Mouse (Mus musculus) kidney, adult 2 months (tissue): ENCODE data around the gene Zbtb20. TPM values are rescaled to one million over a fixed set of nuclear protein-coding genes. Genes with fewer than 3 reads are reported as not detected.

Source experiments
- DNase-seq: peaks from one replicate; pipeline ENCODE4 v3.0.0; 2021
- H3K27ac ChIP-seq: fragments of 200-500 bp; 2 replicates; pipeline ENCODE4 v1.5.1; 2012; ENCODE audit warnings: low read depth, low read length, control low read depth, inconsistent platforms; ENCODE audit not compliant: insufficient read depth
- H3K27me3 ChIP-seq: fragments of 200-500 bp; replicated peaks from 2 replicates; pipeline ENCODE4 v1.6.1; 2012; ENCODE audit warnings: mild to moderate bottlenecking, moderate library complexity, low read length, inconsistent platforms; ENCODE audit not compliant: control insufficient read depth, insufficient read depth
- H3K36me3 ChIP-seq: fragments of 200-500 bp; 2 replicates; pipeline ENCODE4 v1.6.1; 2012; ENCODE audit warnings: mild to moderate bottlenecking, moderate library complexity, low read length, inconsistent platforms; ENCODE audit not compliant: control insufficient read depth, insufficient read depth
- H3K4me1 ChIP-seq: fragments of 200-500 bp; 2 replicates; pipeline ENCODE4 v1.6.1; 2011; ENCODE audit warnings: low read length; ENCODE audit not compliant: control insufficient read depth, insufficient read depth
- H3K4me3 ChIP-seq: fragments of 200-500 bp; 2 replicates; pipeline ENCODE4 v1.5.1; 2011; ENCODE audit warnings: mild to moderate bottlenecking, low read depth, low read length, control low read depth; ENCODE audit not compliant: insufficient read depth
- CTCF ChIP-seq: fragments of 200-500 bp; conservative IDR thresholded peaks from 2 replicates; pipeline ENCODE4 v1.5.1; 2011; ENCODE audit warnings: low read depth, mild to moderate bottlenecking, control low read depth, low read length, moderate library complexity, mixed read lengths; ENCODE audit not compliant: insufficient read depth, insufficient read length
- POLR2A ChIP-seq: fragments of 200-500 bp; IDR thresholded peaks from one replicate; pipeline ENCODE4 v1.6.1; 2011; ENCODE audit warnings: low read depth, low read length, control low read depth
- WGBS: fragments of 180-500 bp; shearing (Covaris S2); methylation state at CpG from one replicate; pipeline ENCODE4 v1.1.7; 2018; 5-methylcytosine and 5-hydroxymethylcytosine counted together
- polyA plus RNA-seq: library from polyadenylated mRNA; depleted of rRNA; stranded (reverse); fragments of >200 nt; gene quantifications from 2 replicates; pipeline ENCODE4 v1.2.3, GENCODE M21; 2012

Gene Zbtb20
- polyA plus RNA-seq, 1 experiment, result 25.1 TPM

DNA sequence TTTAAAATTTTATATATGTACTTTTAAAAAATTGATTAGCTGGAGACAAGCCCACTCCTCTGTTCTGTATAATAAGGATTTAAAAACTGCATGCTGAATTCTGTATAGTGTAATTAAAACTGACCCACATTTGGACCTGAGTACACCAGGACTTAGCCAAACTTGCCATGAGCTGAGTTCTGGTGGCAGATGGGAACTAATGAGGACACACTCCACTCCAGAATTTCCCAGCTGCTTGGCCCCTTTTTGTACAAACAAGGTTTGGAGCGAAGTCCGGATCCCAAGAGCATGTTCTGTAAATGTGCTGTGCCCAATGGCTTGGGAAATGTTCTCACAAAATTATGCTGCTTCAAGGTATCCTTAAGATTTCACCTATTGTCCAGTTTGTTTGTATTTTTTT is 204.7 kb downstream of the Zbtb20 start:
- no peak overlapping the region for H3K27ac ChIP-seq

DNA sequence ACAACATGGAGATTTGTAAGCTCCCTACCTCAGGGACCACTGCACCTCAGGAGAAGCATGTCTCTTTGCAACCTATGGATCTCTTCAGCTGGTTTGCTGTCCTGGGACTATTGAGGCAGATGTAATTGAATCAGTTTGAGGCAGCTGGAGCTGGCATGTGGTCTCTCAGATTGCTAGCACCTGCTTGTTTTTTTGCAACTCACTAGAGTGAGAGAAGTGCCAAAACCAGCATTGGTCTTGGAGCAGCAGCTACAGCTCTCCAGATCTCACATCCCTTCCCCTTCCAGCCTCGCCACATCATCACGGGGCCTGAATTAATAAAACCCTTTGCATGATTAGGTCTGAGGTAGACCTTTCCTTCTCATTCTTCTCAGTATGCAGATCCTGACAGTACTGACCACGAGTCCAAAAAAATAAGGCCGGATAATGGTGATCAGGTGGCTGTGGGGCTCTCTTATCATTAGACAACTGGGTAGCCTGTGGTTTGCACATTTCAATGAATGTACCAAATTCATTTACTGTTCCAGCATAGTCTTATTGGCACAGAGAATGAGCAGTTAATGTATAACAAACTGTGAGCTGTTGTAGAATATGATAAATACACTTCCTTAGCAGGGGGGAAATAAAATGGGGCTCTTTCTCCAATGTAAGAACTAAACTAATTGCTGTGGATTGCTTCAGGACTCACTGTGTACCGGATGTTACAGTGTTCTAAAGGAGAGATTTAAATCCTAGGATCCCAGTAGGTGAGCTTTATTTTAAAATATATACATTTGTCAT is 205.4 kb downstream of the Zbtb20 start:
- 62% methylated on average over 5 of the region's 5 CpGs for WGBS
- Histone ChIP-seq H3K27me3 (no peaks in the 10 kb centered on the region), H3K4me3 (no peak overlapping the region), H3K4me1 (peaks cover 9% of the 10 kb centered on the region), H3K27ac (no peak overlapping the region), H3K36me3 (no peaks in the 10 kb centered on the region)
- TF ChIP-seq CTCF (no peak), POLR2A (no peak)
- no peak for DNase-seq

More for the DNA sequence above, 204.7 kb downstream of the Zbtb20 start:
- no peak for TF ChIP-seq CTCF
- no peak for TF ChIP-seq POLR2A
- Histone ChIP-seq H3K4me1 (peaks cover 9% of the 10 kb centered on the region), H3K27me3 (no peaks in the 10 kb centered on the region), H3K36me3 (no peaks in the 10 kb centered on the region), H3K4me3 (no peak overlapping the region)
- 65% methylated on average over 2 of the region's 2 CpGs for WGBS
- DNase-seq, result peak; percentile 8

DNA sequence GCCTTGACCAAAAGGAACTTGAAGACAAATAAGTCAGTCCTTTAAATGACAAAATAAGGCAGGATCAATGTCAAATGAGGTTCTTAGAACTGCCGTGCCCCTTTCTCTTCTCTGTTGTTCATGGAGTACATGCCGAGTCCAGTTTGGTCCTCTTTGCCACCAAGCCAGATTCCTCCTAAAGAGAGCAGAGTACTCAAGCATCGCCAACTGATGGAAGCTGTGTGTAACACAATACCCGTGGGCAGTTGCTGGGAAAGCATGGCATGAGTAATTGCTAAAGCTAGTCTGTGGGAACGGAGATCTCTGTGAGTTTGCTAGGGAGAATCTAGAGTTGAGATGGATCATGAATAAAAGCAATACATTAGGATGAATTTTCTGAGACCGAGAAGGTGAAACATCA is 206.3 kb downstream of the Zbtb20 start:
- TF ChIP-seq CTCF, result no peak
- no peak for TF ChIP-seq POLR2A
- Histone ChIP-seq H3K4me3 (no peak overlapping the region), H3K27me3 (no peaks in the 10 kb centered on the region), H3K27ac (no peak overlapping the region), H3K4me1 (peaks cover 9% of the 10 kb centered on the region), H3K36me3 (no peaks in the 10 kb centered on the region)
- no peak for DNase-seq
- 56% methylated on average over 6 of the region's 6 CpGs for WGBS

DNA sequence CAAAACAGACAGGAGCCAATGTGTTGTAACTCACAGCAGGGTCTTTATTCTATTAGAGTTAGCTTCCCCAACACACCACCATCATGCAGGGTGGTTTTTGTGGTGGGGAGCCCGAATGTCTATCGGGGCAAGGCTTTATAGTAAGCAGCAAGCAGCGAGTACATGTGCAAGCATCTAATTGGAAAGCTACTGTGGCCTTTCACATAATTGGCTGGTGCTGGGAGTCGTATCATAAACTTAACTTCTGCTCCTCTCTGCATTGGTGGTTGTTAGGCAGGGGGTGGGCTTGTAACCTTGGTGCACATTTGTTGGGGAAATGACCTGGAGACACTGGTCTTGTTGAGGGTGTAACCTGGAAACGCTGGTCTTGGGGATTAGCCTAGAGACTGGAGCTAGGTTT is 207.1 kb downstream of the Zbtb20 start:
- DNase-seq, result no peak
- H3K4me1 ChIP-seq, result peaks cover 9% of the 10 kb centered on the region
- no peak overlapping the region for H3K4me3 ChIP-seq
- no peaks in the 10 kb centered on the region for H3K36me3 ChIP-seq
- no peaks in the 10 kb centered on the region for H3K27me3 ChIP-seq
- WGBS, result 77% methylated on average over 5 of the region's 5 CpGs
- TF ChIP-seq CTCF, result no peak
- TF ChIP-seq POLR2A, result no peak
- no peak overlapping the region for H3K27ac ChIP-seq

DNA sequence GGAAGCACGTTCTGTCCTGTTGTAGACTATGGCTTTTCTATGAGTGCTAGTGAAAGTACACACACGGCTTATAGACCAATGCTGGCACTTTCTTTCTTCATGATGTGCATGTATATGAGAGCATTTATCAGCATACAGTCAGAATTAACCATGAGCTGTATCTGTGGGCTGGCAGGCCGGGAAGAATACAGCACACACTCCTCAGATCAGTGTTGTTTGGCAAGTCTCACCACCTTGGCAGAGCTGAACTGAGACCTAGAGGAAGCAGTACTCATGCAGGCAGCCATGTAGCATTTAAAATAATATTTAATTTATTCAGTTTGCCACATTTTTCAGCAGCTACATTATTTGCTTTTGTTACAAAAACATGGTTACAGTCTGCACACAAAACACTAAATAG is 214.5 kb downstream of the Zbtb20 start:
- H3K4me1 ChIP-seq, result no peaks in the 10 kb centered on the region
- H3K27ac ChIP-seq, result no peak overlapping the region
- TF ChIP-seq POLR2A, result no peak
- TF ChIP-seq CTCF, result no peak
- H3K27me3 ChIP-seq, result no peaks in the 10 kb centered on the region
- no peak for DNase-seq
- H3K4me3 ChIP-seq, result no peak overlapping the region
- 88% methylated on average over 3 of the region's 3 CpGs for WGBS
- H3K36me3 ChIP-seq, result no peaks in the 10 kb centered on the region

DNA sequence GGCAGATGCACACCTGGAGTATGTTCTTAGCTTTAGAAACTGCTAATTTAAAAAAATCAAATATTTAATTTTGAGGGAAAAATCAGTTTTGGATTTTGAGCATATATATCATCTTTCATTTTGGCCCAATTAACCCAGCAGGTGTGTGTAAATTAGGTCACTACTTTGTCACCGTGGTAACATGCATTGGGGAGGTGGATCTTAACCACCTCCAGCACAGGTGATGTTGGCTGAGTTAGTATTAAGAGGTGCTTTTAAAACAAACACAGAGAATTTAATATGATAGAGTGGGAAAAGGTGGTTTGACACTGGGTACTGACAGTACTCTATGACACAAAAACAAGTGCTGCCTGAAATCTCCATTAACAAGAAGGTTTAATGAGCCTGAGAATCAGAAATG is 218.5 kb downstream of the Zbtb20 start:
- Histone ChIP-seq H3K36me3 (no peaks in the 10 kb centered on the region), H3K27ac (no peak overlapping the region), H3K4me3 (no peak overlapping the region), H3K4me1 (no peaks in the 10 kb centered on the region), H3K27me3 (no peaks in the 10 kb centered on the region)
- no peak for TF ChIP-seq CTCF
- no peak for TF ChIP-seq POLR2A
- 86% methylated on average over 1 of the region's 1 CpGs for WGBS
- no peak for DNase-seq

DNA sequence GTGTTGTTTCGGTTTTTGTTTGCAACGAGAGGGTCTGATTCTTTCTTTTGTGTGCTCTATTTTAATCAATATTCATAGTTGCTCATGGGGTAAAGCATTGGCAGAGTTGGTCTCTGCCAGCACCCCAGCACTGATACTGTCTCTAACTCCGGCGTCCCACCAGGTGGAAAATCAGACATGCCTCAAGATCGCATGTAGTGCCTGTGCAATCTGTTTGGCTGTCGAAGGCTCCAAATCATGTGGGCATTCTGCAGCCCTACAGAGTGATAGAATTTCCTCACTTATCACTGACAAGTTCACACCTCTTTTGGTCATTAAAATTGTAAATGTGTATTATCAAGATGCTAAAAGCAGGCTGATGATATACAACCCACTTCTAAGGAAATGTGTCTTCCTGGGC is 219.1 kb downstream of the Zbtb20 start:
- Histone ChIP-seq H3K27ac (no peak overlapping the region), H3K27me3 (no peaks in the 10 kb centered on the region), H3K36me3 (no peaks in the 10 kb centered on the region), H3K4me1 (no peaks in the 10 kb centered on the region), H3K4me3 (no peak overlapping the region)
- WGBS, result 89% methylated on average over 6 of the region's 6 CpGs
- DNase-seq, result no peak
- TF ChIP-seq CTCF, result no peak
- no peak for TF ChIP-seq POLR2A
